ENCODE assay signal across 34 mouse cellular contexts in genomic region chr9:30653210-30653609, GRCm38 (mm10).
"Had no signal": no experiment of that assay in that cellular context is flagged by ENCODE, and none has a peak within 500 bp of the region (broad histone marks: within the 10 kb centered on the region; RNA-seq: fewer than 3 reads in every experiment).

No protein-coding gene starts in this region.

- H3K36me3 ChIP-seq: heart, embryonic 12.5 days; heart, embryonic 13.5 days; heart, embryonic 15.5 days; hindbrain, embryonic 10.5 days; hindbrain, embryonic 12.5 days; hindbrain, embryonic 13.5 days; hindbrain, embryonic 15.5 days; intestine, embryonic 15.5 days; kidney, embryonic 15.5 days had no signal

- H3K27me3 ChIP-seq: heart, embryonic 12.5 days; heart, embryonic 13.5 days; heart, embryonic 15.5 days; hindbrain, embryonic 12.5 days; hindbrain, embryonic 13.5 days; hindbrain, embryonic 15.5 days; intestine, embryonic 15.5 days; kidney, embryonic 15.5 days had no signal

- H3K4me3 ChIP-seq: heart, embryonic 12.5 days; heart, embryonic 13.5 days; heart, embryonic 15.5 days; hindbrain, embryonic 10.5 days; hindbrain, embryonic 12.5 days; hindbrain, embryonic 13.5 days; hindbrain, embryonic 15.5 days; intestine, embryonic 15.5 days; kidney, embryonic 15.5 days; layer of hippocampus, adult 2 months; left cerebral cortex, adult 2 months had no signal

- H3K4me2 ChIP-seq: heart, embryonic 12.5 days; heart, embryonic 13.5 days; heart, embryonic 15.5 days; hindbrain, embryonic 12.5 days; hindbrain, embryonic 13.5 days; hindbrain, embryonic 14.5 days; hindbrain, embryonic 15.5 days; intestine, embryonic 15.5 days; kidney, embryonic 15.5 days had no signal

- H3K9me3 ChIP-seq: heart, embryonic 12.5 days; heart, embryonic 13.5 days; heart, embryonic 15.5 days; hindbrain, embryonic 10.5 days; hindbrain, embryonic 12.5 days; hindbrain, embryonic 13.5 days; hindbrain, embryonic 15.5 days; intestine, embryonic 15.5 days; kidney, embryonic 15.5 days had no signal

- DNase-seq: heart, postnatal 10 days; heart, postnatal 14 days; heart, postnatal 36 days; heart, postnatal 4 days; kidney, adult 11 months; kidney, adult 18-20 months; kidney, adult 2 months; kidney, adult 8-10 months; kidney, adult 9 months; kidney, postnatal 10 days; kidney, postnatal 14 days; kidney, postnatal 25 days; kidney, postnatal 36 days; kidney, postnatal 4 days; layer of hippocampus, adult 9-11 months; layer of hippocampus, postnatal 36 days had no signal

- H3K9ac ChIP-seq: heart, embryonic 12.5 days; heart, embryonic 13.5 days; heart, embryonic 15.5 days; hindbrain, embryonic 12.5 days; hindbrain, embryonic 13.5 days; hindbrain, embryonic 14.5 days; hindbrain, embryonic 15.5 days; intestine, embryonic 15.5 days; kidney, embryonic 15.5 days had no signal

- ATAC-seq: hindbrain, embryonic 16.5 days; hindbrain, postnatal 0 days; inflammation-experienced regulatory T-cells, adult 6 months; intestine, embryonic 15.5 days; intestine, embryonic 16.5 days; intestine, postnatal 0 days had no signal

- H3K4me1 ChIP-seq: heart, embryonic 12.5 days; heart, embryonic 15.5 days; hindbrain, embryonic 12.5 days; intestine, embryonic 15.5 days; kidney, embryonic 15.5 days had no signal

- H3K27ac ChIP-seq: heart, embryonic 13.5 days; heart, embryonic 15.5 days; hindbrain, embryonic 10.5 days; hindbrain, embryonic 12.5 days; hindbrain, embryonic 13.5 days; hindbrain, embryonic 14.5 days; hindbrain, embryonic 15.5 days; hindbrain, postnatal 0 days; intestine, embryonic 15.5 days; kidney, embryonic 15.5 days; kidney, postnatal 0 days; layer of hippocampus, adult 2 months; left cerebral cortex, adult 2 months had no signal
